Mouse (Mus musculus) forebrain, embryonic 14.5 days (tissue): ENCODE measurements around the gene Gck. TPM values are rescaled to one million over a fixed set of nuclear protein-coding genes. Genes with fewer than 3 reads are reported as not detected.

ENCODE experiments used
- ATAC-seq: fragments of 200-750 bp; cut with Nextera tagmentation; 2 replicates; pipeline ENCODE4 v1.8.0; 2017; ENCODE audit warnings: mild to moderate bottlenecking, moderate library complexity
- DNase-seq: peaks from one replicate; pipeline ENCODE4 v3.0.0-alpha.2; 2015; ENCODE audit warnings: low spot score
- H3K27ac ChIP-seq: fragments of 300-500 bp; sonication (generic); 2 replicates; pipeline ENCODE4 v1.5.1; 2014; ENCODE audit warnings: low read depth, mild to moderate bottlenecking, control low read depth, low read length, moderate library complexity
- H3K27me3 ChIP-seq: fragments of 300-500 bp; sonication (generic); replicated peaks from 2 replicates; pipeline ENCODE4 v1.6.1; 2014; ENCODE audit warnings: low read length, control low read depth, mixed read lengths; ENCODE audit not compliant: control insufficient read depth, insufficient read depth
- H3K36me3 ChIP-seq: fragments of 300-500 bp; sonication (generic); 2 replicates; pipeline ENCODE4 v1.6.1; 2014; ENCODE audit warnings: low read length, control low read depth; ENCODE audit not compliant: control insufficient read depth, insufficient read depth
- H3K4me1 ChIP-seq: fragments of 300-500 bp; sonication (generic); 2 replicates; pipeline ENCODE4 v1.6.1; 2014; ENCODE audit warnings: antibody characterized with exemption, low read length, control low read depth; ENCODE audit not compliant: control insufficient read depth, insufficient read depth
- H3K4me2 ChIP-seq: fragments of 300-500 bp; sonication (generic); 2 replicates; pipeline ENCODE4 v1.6.1; 2014; ENCODE audit warnings: mild to moderate bottlenecking, control low read depth, low read length
- H3K4me3 ChIP-seq: fragments of 300-500 bp; sonication (generic); 2 replicates; pipeline ENCODE4 v1.5.1; 2014; ENCODE audit warnings: low read depth, low read length, control low read depth
- H3K9ac ChIP-seq: fragments of 300-500 bp; sonication (generic); 2 replicates; pipeline ENCODE4 v1.6.1; 2014; ENCODE audit warnings: mild to moderate bottlenecking, low read length, control low read depth, moderate library complexity
- H3K9me3 ChIP-seq: fragments of 300-500 bp; sonication (generic); replicated peaks from 2 replicates; pipeline ENCODE4 v1.6.1; 2016; ENCODE audit warnings: low read length, control low read depth, mixed read lengths; ENCODE audit not compliant: control insufficient read depth
- WGBS: fragments of 180-500 bp; shearing (Covaris S2); extraction: QIAGEN DNeasy Blood & Tissue Kit; methylation state at CpG from one replicate; pipeline ENCODE4 v1.1.7; 2014; 5-methylcytosine and 5-hydroxymethylcytosine counted together
- polyA plus RNA-seq: library from polyadenylated mRNA; unstranded; fragments of >200 nt; fragmentation: Nextera tagmentation; extraction: Ambion mirVana; gene quantifications from 2 replicates; pipeline ENCODE4 v1.2.1, GENCODE M21; 2014

Gck gene
- polyA plus RNA-seq, 1 experiment from 2014 or later: 6.5 TPM

- 33% methylated on average over 17 of the region's 17 CpGs for WGBS
Observed at GRCm38 (mm10) chr11:5920323-5920960, 29.4 kb downstream of the Gck start.

GRCm38 (mm10) chr11:5919606-5920005 lies 30.3 kb downstream of the Gck start:
- no peaks in the 10 kb centered on the region for H3K9me3 ChIP-seq
- no peaks in the 10 kb centered on the region for H3K36me3 ChIP-seq
- no peak overlapping the region for H3K4me3 ChIP-seq
- H3K9ac ChIP-seq: no peak overlapping the region
- H3K4me1 ChIP-seq: no peaks in the 10 kb centered on the region
- no peak overlapping the region for H3K4me2 ChIP-seq
- H3K27me3 ChIP-seq: no peaks in the 10 kb centered on the region
- DNase-seq (no peak), ATAC-seq (no peak)
- WGBS: 94% methylated on average over 4 of the region's 4 CpGs
- no peak overlapping the region for H3K27ac ChIP-seq

More at GRCm38 (mm10) chr11:5920323-5920960, 29.4 kb downstream of the Gck start:
- Histone ChIP-seq H3K4me1 (no peaks in the 10 kb centered on the region), H3K27ac (no peak overlapping the region), H3K36me3 (no peaks in the 10 kb centered on the region), H3K9me3 (no peaks in the 10 kb centered on the region), H3K9ac (no peak overlapping the region), H3K4me2 (no peak overlapping the region), H3K27me3 (no peaks in the 10 kb centered on the region), H3K4me3 (no peak overlapping the region)
- ATAC-seq: no peak
- no peak for DNase-seq

DNA sequence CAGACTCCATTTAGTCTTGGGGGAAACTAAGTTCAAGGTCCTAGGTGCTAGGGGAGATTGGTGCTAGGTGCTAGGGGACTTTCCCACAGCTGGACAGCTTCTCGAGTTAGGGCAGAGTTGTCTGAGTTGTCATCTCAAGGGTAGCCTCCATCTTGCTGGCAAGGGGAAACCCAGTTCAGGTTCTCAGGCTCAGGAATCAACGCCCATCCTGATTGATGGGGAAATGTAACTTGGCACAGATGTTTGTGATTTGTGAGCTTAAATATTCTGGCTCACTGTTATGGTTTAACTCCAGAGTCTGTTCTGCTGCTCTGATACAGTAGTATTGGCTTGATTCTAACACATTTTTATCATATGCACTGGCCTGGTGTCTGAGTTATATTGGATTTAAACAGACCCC lies 31.8 kb downstream of the Gck start:
- Histone ChIP-seq H3K36me3 (no peaks in the 10 kb centered on the region), H3K27ac (no peak overlapping the region), H3K9ac (no peak overlapping the region), H3K27me3 (no peaks in the 10 kb centered on the region), H3K4me3 (no peak overlapping the region), H3K4me1 (no peaks in the 10 kb centered on the region), H3K4me2 (no peak overlapping the region), H3K9me3 (no peaks in the 10 kb centered on the region)
- no peak for ATAC-seq
- 82% methylated on average over 2 of the region's 2 CpGs for WGBS
- no peak for DNase-seq

- no peaks in the 10 kb centered on the region for H3K9me3 ChIP-seq
- no peak overlapping the region for H3K27ac ChIP-seq
- H3K9ac ChIP-seq: no peak overlapping the region
- ATAC-seq (no peak), DNase-seq (no peak)
- WGBS: 74% methylated on average over 8 of the region's 8 CpGs
- H3K27me3 ChIP-seq: no peaks in the 10 kb centered on the region
- H3K4me2 ChIP-seq: no peak overlapping the region
- no peaks in the 10 kb centered on the region for H3K36me3 ChIP-seq
- H3K4me1 ChIP-seq: no peaks in the 10 kb centered on the region
- H3K4me3 ChIP-seq: no peak overlapping the region
Observed at GRCm38 (mm10) chr11:5916178-5916548, 33.7 kb downstream of the Gck start.

DNA sequence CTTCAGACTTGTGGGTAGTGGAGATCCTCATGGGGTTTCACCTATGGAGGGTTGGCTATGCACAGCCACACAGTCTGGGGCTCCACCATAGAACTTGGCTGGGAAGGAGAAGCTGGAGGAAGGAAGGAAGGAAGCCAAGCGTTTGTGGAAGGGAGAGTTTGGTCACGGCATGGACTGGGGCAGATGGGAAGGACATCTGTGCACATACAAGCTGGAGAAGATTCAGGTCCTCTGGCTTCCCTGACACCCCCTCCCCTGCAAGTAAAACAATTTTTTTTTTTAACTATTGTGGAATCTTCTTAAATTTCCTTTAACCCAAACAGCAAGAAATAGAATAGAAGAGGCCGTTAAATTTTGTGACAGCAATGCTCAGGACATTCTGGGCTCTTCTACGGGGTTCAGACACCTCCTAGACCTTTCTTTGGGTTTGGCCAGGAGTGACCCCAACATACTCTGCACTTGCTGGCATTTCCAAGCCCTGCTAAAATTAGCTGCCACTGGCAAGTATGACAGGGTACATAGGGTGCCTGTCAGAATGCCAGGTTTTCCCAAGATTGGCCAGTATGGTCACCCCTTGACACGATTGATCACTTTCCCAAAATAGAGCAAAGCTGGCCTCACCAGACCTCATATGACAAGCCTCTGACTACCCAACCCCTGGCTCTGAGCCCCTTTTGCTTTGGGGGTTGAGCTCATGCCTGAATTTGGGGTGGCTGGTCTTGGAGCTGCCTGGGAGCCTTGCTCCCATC lies 34.3 kb downstream of the Gck start:
- H3K9ac ChIP-seq: no peak overlapping the region
- no peak overlapping the region for H3K4me2 ChIP-seq
- no peak overlapping the region for H3K27ac ChIP-seq
- no peaks in the 10 kb centered on the region for H3K4me1 ChIP-seq
- ATAC-seq: no peak
- H3K4me3 ChIP-seq: no peak overlapping the region
- no peak for DNase-seq
- H3K27me3 ChIP-seq: no peaks in the 10 kb centered on the region
- 81% methylated on average over 5 of the region's 5 CpGs for whole genome bisulfite sequencing
- H3K36me3 ChIP-seq: no peaks in the 10 kb centered on the region
- H3K9me3 ChIP-seq: no peaks in the 10 kb centered on the region

DNA sequence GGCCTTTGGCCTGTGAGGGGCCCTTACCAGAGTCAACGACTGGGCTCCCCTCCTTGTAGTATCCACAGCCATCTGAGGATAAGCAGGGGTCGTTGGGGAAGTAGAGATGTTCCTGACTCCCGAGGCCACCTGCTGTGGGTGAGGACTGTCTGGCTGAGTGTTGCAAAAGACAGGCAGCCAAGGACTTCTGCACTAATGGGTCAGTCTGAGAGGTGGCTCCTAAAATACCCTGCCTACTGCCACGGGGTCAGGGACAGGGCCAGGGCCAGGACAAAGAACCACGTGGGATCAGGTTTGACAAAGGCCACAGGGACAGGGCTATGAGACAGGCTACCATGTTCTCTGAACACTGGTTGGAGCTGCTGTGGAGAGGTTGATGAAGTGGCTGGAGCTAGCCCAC lies 34.9 kb downstream of the Gck start:
- no peaks in the 10 kb centered on the region for H3K4me1 ChIP-seq
- ATAC-seq (no peak), DNase-seq (no peak)
- no peak overlapping the region for H3K4me3 ChIP-seq
- H3K27me3 ChIP-seq: no peaks in the 10 kb centered on the region
- no peak overlapping the region for H3K9ac ChIP-seq
- H3K4me2 ChIP-seq: no peak overlapping the region
- H3K36me3 ChIP-seq: no peaks in the 10 kb centered on the region
- H3K9me3 ChIP-seq: no peaks in the 10 kb centered on the region
- WGBS: 58% methylated on average over 5 of the region's 5 CpGs
- H3K27ac ChIP-seq: no peak overlapping the region

- Histone ChIP-seq H3K36me3 (no peaks in the 10 kb centered on the region), H3K4me3 (no peak overlapping the region), H3K4me2 (no peak overlapping the region), H3K4me1 (no peaks in the 10 kb centered on the region), H3K9ac (no peak overlapping the region), H3K9me3 (no peaks in the 10 kb centered on the region), H3K27ac (no peak overlapping the region), H3K27me3 (no peaks in the 10 kb centered on the region)
- 77% methylated on average over 4 of the region's 4 CpGs for WGBS
- DNase-seq: no peak
- ATAC-seq: no peak
Observed at GRCm38 (mm10) chr11:5913936-5914335, 35.9 kb downstream of the Gck start.

- 67% methylated on average over 8 of the region's 8 CpGs for WGBS
Observed at GRCm38 (mm10) chr11:5913256-5913655, 36.6 kb downstream of the Gck start.

DNA sequence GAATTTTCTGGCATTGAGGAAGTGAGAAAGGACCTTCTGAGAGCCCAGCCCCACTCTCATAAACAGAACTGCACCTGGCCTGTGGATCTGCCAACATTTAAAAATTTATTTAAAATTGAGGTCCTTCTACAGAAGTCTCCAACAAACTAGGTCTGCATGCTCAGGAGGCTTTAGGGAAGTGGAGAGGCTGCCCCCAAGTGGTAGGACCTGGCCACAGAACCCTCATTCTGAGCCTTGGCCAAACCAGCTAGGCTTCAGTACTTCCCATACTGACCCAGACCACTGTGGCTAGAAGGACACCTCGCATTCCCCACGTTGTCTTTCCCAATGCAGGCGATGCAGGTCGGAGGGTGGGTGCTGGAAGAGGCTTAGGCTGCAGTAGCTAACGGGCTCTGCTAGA lies 37.2 kb downstream of the Gck start:
- WGBS: 19% methylated on average over 5 of the region's 5 CpGs
- no peaks in the 10 kb centered on the region for H3K27me3 ChIP-seq
- H3K4me2 ChIP-seq: no peak overlapping the region
- no peaks in the 10 kb centered on the region for H3K36me3 ChIP-seq
- H3K9me3 ChIP-seq: no peaks in the 10 kb centered on the region
- H3K27ac ChIP-seq: no peak overlapping the region
- DNase-seq (peak; percentile 49), ATAC-seq (no peak)
- no peak overlapping the region for H3K4me3 ChIP-seq
- H3K9ac ChIP-seq: no peak overlapping the region
- no peaks in the 10 kb centered on the region for H3K4me1 ChIP-seq

More at GRCm38 (mm10) chr11:5913256-5913655, 36.6 kb downstream of the Gck start:
- no peaks in the 10 kb centered on the region for H3K4me1 ChIP-seq
- DNase-seq: no peak
- H3K27me3 ChIP-seq: no peaks in the 10 kb centered on the region
- no peak overlapping the region for H3K4me2 ChIP-seq
- ATAC-seq: no peak
- H3K36me3 ChIP-seq: no peaks in the 10 kb centered on the region
- no peak overlapping the region for H3K27ac ChIP-seq
- no peak overlapping the region for H3K9ac ChIP-seq
- H3K9me3 ChIP-seq: no peaks in the 10 kb centered on the region
- H3K4me3 ChIP-seq: no peak overlapping the region
